Mouse (Mus musculus) A20 (cell line): Measurements from ENCODE around the gene Olfr598.
"Not testable (repeated sequence)": the region's sequence is repeated elsewhere in the genome, so short reads cannot be mapped to it uniquely, and the experiment has no call there.

Experiments used
- DNase-seq: peaks from one replicate; pipeline ENCODE4 v3.0.0-alpha.2; 2011; ENCODE audit warnings: low read depth, low spot score

Olfr598 gene

GRCm38 (mm10) chr7:103323268-103323667 is at the start of gene Olfr598:
TSS of gene Olfr598 (plus strand) at chr7:103323568.
- DNase-seq: no peak

GRCm38 (mm10) chr7:103305348-103305747 is 18.0 kb upstream of the Olfr598 start, which contains the start of gene Olfr596:
TSS of gene Olfr596 (plus strand) at chr7:103305648.
- DNase-seq: not testable (repeated sequence)

GRCm38 (mm10) chr7:103316015-103316414 is 7.4 kb upstream of the Olfr598 start, which contains the start of gene Olfr597:
TSS of gene Olfr597 (plus strand) at chr7:103316315.
- DNase-seq: not testable (repeated sequence)

GRCm38 (mm10) chr7:103335617-103336016 is 12.2 kb downstream of the Olfr598 start, which contains the start of gene Olfr599:
TSS of gene Olfr599 (plus strand) at chr7:103335917.
- no peak for DNase-seq

- no peak for DNase-seq
Measured at GRCm38 (mm10) chr7:103349569-103349968, 26.2 kb downstream of the Olfr598 start, which contains the start of gene Olfr600. TSS of gene Olfr600 (minus strand) at chr7:103349669.

- no peak for DNase-seq
Measured at GRCm38 (mm10) chr7:103362555-103362954, 39.2 kb downstream of the Olfr598 start, which contains the start of gene Olfr601. TSS of gene Olfr601 (minus strand) at chr7:103362655.
